Mouse (Mus musculus): ENCODE measurements around the gene Dcun1d1.

DNA sequence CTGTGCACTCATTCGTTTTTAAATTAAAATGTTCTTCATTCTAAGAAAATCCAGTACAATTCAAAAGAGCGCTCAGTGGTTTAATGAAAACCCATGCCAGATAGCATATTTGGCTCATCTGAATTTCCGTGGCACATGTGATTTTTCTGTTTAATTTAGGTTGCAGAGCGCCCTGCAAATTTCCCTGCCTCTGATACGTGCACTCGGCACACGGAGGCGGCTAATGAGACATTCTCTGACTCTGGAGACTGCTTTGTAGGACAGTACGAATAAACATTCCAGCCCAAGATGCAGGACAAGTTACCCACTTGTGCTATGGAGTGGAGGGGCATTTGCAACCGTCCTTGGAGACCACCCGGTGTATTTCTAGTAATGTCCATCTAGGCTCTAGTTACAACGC lies 33.9 kb upstream of the Dcun1d1 start:
- TF ChIP-seq ZC3H11A (IDR thresholded peaks at IDR 0.05; ENCODE audit: low read depth, low read length) (no peak), CTCF (conservative IDR thresholded peaks at IDR 0.05 in 1 of 2, IDR thresholded peaks at IDR 0.05 in 1 of 2; ENCODE audit: low read depth in 2 of 2, low read length in 2 of 2) (no peak), EP300 (IDR thresholded peaks at IDR 0.05; ENCODE audit: low read length) (no peak), MAX (IDR thresholded peaks at IDR 0.05; ENCODE audit: low read length) (no peak), ZNF384 (IDR thresholded peaks at IDR 0.05; ENCODE audit: low read depth, low read length) (no peak), NRF1 (IDR thresholded peaks at IDR 0.05; ENCODE audit: low read depth, low read length) (no peak)

All from CH12.LX (cell line).